In the genomic region with DNA sequence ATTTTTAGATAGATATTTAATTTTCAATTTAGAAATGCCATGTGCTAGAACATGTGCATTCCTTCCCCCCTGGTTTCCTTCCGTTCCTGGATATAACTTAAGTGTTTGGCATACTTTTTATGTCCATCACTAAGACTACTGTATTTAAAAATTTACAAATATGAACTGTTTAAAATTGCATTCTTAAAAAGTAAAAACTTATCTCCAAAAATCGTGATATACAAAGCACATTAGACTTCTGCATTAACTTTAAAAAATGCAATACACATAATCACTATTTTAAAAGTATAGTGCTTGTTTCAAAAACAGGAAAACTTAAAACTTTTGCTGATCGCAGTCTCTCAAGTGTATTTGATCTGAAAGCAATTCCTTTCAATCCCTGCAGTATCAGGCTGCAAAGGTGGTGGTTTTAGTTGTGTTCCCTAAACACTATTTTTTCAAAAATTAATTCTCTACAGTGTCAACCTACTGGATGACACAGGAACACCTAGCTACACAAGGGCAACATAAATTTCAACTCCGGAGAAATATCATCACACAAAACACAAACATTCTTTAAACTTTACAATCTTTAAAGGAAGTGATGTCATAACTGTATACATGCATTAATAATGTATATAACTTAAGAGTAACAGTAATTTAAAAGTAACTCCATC, we compare ENCODE assay signal across 8 mouse cellular contexts. TPM values are rescaled to one million over a fixed set of nuclear protein-coding genes. Genes with fewer than 3 reads are reported as not detected.
DNase-seq lines count a peak whose midpoint lies in the region; ATAC-seq and TF ChIP-seq lines count a peak whose summit lies in the region.

No protein-coding gene starts in this region.

- H3K27me3 ChIP-seq in lung, postnatal 0 days (replicated peaks; ENCODE audit: insufficient read depth, low read length) = no peaks in the 10 kb centered on the region
- no peaks in the 10 kb centered on the region for H3K27me3 ChIP-seq in forebrain, embryonic 10.5 days (ENCODE audit: poor library complexity, severe bottlenecking)
- H3K27me3 ChIP-seq in limb, embryonic 13.5 days = no peaks in the 10 kb centered on the region
- H3K27me3 ChIP-seq in small intestine, adult 2 months (ENCODE audit: control insufficient read depth, insufficient read depth, low read length) = no peaks in the 10 kb centered on the region

- WGBS in lung, postnatal 0 days = 3% methylated on average over 4 of the region's 4 CpGs
- 23% methylated on average over 4 of the region's 4 CpGs for WGBS in forebrain, embryonic 10.5 days
- WGBS in limb, embryonic 13.5 days = 11% methylated on average over 4 of the region's 4 CpGs
- 2% methylated on average over 4 of the region's 4 CpGs for WGBS in small intestine, adult 2 months

- H3K27ac ChIP-seq in lung, postnatal 0 days (ENCODE audit: low read length) = peak overlapping the region; percentile 97
- H3K27ac ChIP-seq in forebrain, embryonic 10.5 days = peak overlapping the region; percentile 96
- H3K27ac ChIP-seq in limb, embryonic 13.5 days = peak overlapping the region; percentile 95
- peak overlapping the region; percentile 84 for H3K27ac ChIP-seq in small intestine, adult 2 months (ENCODE audit: insufficient read depth, low read depth, low read length)

- H3K4me2 ChIP-seq in lung, postnatal 0 days (replicated peaks; ENCODE audit: low read depth, low read length) = peak overlapping the region; percentile 66
- peak overlapping the region; percentile 75 for H3K4me2 ChIP-seq in limb, embryonic 13.5 days (replicated peaks)

- no peak for TF ChIP-seq POLR2A in small intestine, adult 2 months (IDR thresholded peaks at IDR 0.05; ENCODE audit: low read depth, low read length)

- ATAC-seq in lung, postnatal 0 days = no peak
- no peak for ATAC-seq in limb, embryonic 13.5 days (ENCODE audit: low FRiP score, low read depth)

- peaks cover 15% of the 10 kb centered on the region for H3K4me1 ChIP-seq in lung, postnatal 0 days (ENCODE audit: insufficient read depth, low read depth, low read length)
- H3K4me1 ChIP-seq in forebrain, embryonic 10.5 days = peaks cover 40% of the 10 kb centered on the region
- peaks cover 34% of the 10 kb centered on the region for H3K4me1 ChIP-seq in limb, embryonic 13.5 days
- peaks cover 15% of the 10 kb centered on the region; the same call in 1 of the 2 replicates for H3K4me1 ChIP-seq in small intestine, adult 2 months (ENCODE audit: control insufficient read depth, insufficient read depth, insufficient read length, low read length)

- no peaks in the 10 kb centered on the region for H3K36me3 ChIP-seq in lung, postnatal 0 days (ENCODE audit: insufficient read depth, low read length)
- H3K36me3 ChIP-seq in forebrain, embryonic 10.5 days (replicated peaks) = peaks cover 32% of the 10 kb centered on the region
- peaks cover 15% of the 10 kb centered on the region for H3K36me3 ChIP-seq in limb, embryonic 13.5 days
- peaks cover 8% of the 10 kb centered on the region for H3K36me3 ChIP-seq in small intestine, adult 2 months (ENCODE audit: control insufficient read depth, insufficient read depth, low read length)

- peak overlapping the region; percentile 58 for H3K9ac ChIP-seq in lung, postnatal 0 days (replicated peaks; ENCODE audit: low read depth)
- peak overlapping the region; percentile 79 for H3K9ac ChIP-seq in limb, embryonic 13.5 days

- TF ChIP-seq EP300 in lung, postnatal 0 days (IDR thresholded peaks at IDR 0.05) = no peak

- no peaks in the 10 kb centered on the region for H3K9me3 ChIP-seq in lung, postnatal 0 days (ENCODE audit: low read length)
- no peaks in the 10 kb centered on the region for H3K9me3 ChIP-seq in forebrain, embryonic 10.5 days
- H3K9me3 ChIP-seq in limb, embryonic 13.5 days = no peaks in the 10 kb centered on the region

- H3K4me3 ChIP-seq in lung, postnatal 0 days (ENCODE audit: low read depth, low read length) = peak overlapping the region; percentile 38
- peak overlapping the region; percentile 60 for H3K4me3 ChIP-seq in forebrain, embryonic 10.5 days
- H3K4me3 ChIP-seq in limb, embryonic 13.5 days = peak overlapping the region; percentile 50
- no peak overlapping the region for H3K4me3 ChIP-seq in small intestine, adult 2 months (ENCODE audit: low read depth, low read length)

- no peak for TF ChIP-seq CTCF in lung, postnatal 0 days (IDR thresholded peaks at IDR 0.05)
- no peak for TF ChIP-seq CTCF in small intestine, adult 2 months (IDR thresholded peaks at IDR 0.05; ENCODE audit: extremely low read depth, insufficient read length, insufficient replicate concordance, low read depth, low read length)

- no peak for DNase-seq in lung, postnatal 0 days (ENCODE audit: low spot score)
- DNase-seq in lung, postnatal 4 days = no peak
- no peak for DNase-seq in forebrain, embryonic 10.5 days (ENCODE audit: extremely low spot score, low spot score)
- no peak for DNase-seq in thymus, postnatal 10 days (ENCODE audit: low spot score in 2 of 2)
- no peak for DNase-seq in gastrocnemius, postnatal 25 days
- DNase-seq in T-cell, adult 2 months (ENCODE audit: low spot score) = no peak

RNA-seq across cellular contexts. Expression of gene Chd2, which starts 3.1 kb away (rescaled TPM):
- 38.0 and 39.9 TPM in 2 replicates for polyA plus RNA-seq in lung, postnatal 0 days (2015; fragmentation: Nextera tagmentation; extraction: Ambion mirVana)
- polyA plus RNA-seq in forebrain, embryonic 10.5 days (2016; fragmentation: Nextera tagmentation; extraction: Ambion mirVana) = 45.1 and 45.7 TPM in 2 replicates
- polyA plus RNA-seq in limb, embryonic 13.5 days (2015; fragmentation: Nextera tagmentation; extraction: Ambion mirVana) = 62.5 and 66.3 TPM in 2 replicates
- 12.3 and 28.0 TPM in 2 replicates for polyA plus RNA-seq in small intestine, adult 2 months (2012; rRNA removed)
- total RNA-seq in gastrocnemius, postnatal 25 days (2021) = 10 to 100 TPM; 30.2 to 38.4 TPM
